Mouse (Mus musculus): ENCODE data around the gene A930033H14Rik.

DNA sequence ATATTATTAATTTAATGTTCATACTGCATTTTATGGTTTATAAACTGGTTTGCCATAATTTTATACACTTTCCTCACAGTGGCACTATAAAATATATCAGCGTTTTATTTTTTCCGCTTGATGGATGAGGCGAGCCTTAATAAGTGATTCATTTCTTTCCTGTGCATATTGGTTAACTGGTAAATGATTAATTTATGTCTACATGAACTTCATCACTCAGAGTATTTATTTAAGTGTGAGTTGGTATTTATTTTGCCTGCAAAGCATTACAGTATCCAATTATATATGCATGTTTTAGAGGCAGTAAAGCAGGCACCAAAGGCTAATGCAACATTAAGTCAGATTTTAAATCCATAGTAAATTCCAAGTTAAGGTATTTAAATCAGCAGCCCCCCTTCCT is 47.1 kb downstream of the A930033H14Rik start:
- no peak for TF ChIP-seq CTCF (IDR thresholded peaks at IDR 0.05; ENCODE audit: low read depth, low read length)
- no peak for TF ChIP-seq POLR2AphosphoS5 (IDR thresholded peaks at IDR 0.05; ENCODE audit: insufficient replicate concordance, low read depth, low read length)
- TF ChIP-seq TAL1 (conservative IDR thresholded peaks at IDR 0.05; ENCODE audit: low read depth, low read length), result no peak
- TF ChIP-seq GATA1 (IDR thresholded peaks at IDR 0.05; ENCODE audit: borderline replicate concordance, low read length), result no peak

Measured in G1E (cell line).